In the genomic region with DNA sequence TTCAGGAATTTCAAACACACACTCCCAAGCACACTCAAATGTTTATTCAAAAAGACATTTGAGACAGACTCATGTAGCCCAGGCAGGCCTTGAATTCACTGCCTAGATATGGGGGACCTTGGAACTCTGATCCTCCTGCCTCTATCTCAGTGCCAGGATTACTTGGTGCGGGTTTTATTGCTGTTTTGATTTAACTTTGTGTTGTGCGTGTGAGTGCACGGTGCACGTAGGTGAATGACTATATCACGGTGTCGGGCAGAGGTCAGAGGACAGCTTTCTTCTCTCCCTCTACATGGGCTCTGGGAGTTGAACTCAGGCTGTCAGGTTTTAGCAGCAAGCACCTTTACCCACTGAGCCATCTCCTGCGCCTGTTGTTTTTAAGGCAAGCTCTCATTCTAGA, we compare ENCODE assay signal across 24 mouse cellular contexts.
"Had no signal": no experiment of that assay in that cellular context is flagged by ENCODE, and none has a peak within 500 bp of the region (broad histone marks: within the 10 kb centered on the region; RNA-seq: fewer than 3 reads in every experiment).

No protein-coding gene starts in this region.

- H3K4me1 ChIP-seq: heart, embryonic 15.5 days; hindbrain, embryonic 13.5 days; hindbrain, embryonic 15.5 days; limb, embryonic 13.5 days; limb, embryonic 15.5 days had no signal

- DNase-seq: forebrain, postnatal 0 days; gastrocnemius, postnatal 14 days; gastrocnemius, postnatal 36 days; heart, adult 11 months; heart, adult 2 months; heart, postnatal 14 days; heart, postnatal 36 days; kidney, adult 18-20 months; kidney, adult 8-10 months; kidney, postnatal 10 days; kidney, postnatal 25 days; kidney, postnatal 4 days; left cerebral cortex, postnatal 4 days had no signal

- H3K4me3 ChIP-seq: heart, adult 2 months; heart, embryonic 13.5 days; heart, embryonic 15.5 days; hindbrain, embryonic 13.5 days; hindbrain, embryonic 15.5 days; layer of hippocampus, adult 2 months; left cerebral cortex, adult 2 months; limb, embryonic 13.5 days; limb, embryonic 15.5 days had no signal

- H3K9me3 ChIP-seq: heart, embryonic 13.5 days; heart, embryonic 15.5 days; hindbrain, embryonic 13.5 days; hindbrain, embryonic 15.5 days; limb, embryonic 13.5 days; limb, embryonic 15.5 days had no signal

- H3K4me2 ChIP-seq: heart, embryonic 11.5 days; heart, embryonic 13.5 days; heart, embryonic 15.5 days; hindbrain, embryonic 13.5 days; hindbrain, embryonic 15.5 days; limb, embryonic 13.5 days; limb, embryonic 15.5 days; liver, embryonic 11.5 days had no signal

- H3K9ac ChIP-seq: forebrain, postnatal 0 days; heart, embryonic 13.5 days; heart, embryonic 15.5 days; hindbrain, embryonic 13.5 days; hindbrain, embryonic 15.5 days; limb, embryonic 13.5 days; limb, embryonic 15.5 days had no signal

- H3K27ac ChIP-seq: heart, adult 2 months; heart, embryonic 13.5 days; heart, embryonic 15.5 days; hindbrain, embryonic 13.5 days; hindbrain, embryonic 15.5 days; hindbrain, postnatal 0 days; layer of hippocampus, adult 2 months; left cerebral cortex, adult 2 months; limb, embryonic 13.5 days; limb, embryonic 15.5 days had no signal

- ATAC-seq: forebrain, postnatal 0 days; hindbrain, postnatal 0 days had no signal

- H3K27me3 ChIP-seq: heart, embryonic 13.5 days; heart, embryonic 15.5 days; hindbrain, embryonic 13.5 days; hindbrain, embryonic 15.5 days; limb, embryonic 13.5 days; limb, embryonic 15.5 days had no signal
